Mouse (Mus musculus) testis, adult 2 months (tissue): Measurements from ENCODE around the gene Nmt1. TPM values are rescaled to one million over a fixed set of nuclear protein-coding genes. Genes with fewer than 3 reads are reported as not detected.

Experiments
- H3K27ac ChIP-seq: fragments of 200-500 bp; 2 replicates; pipeline ENCODE4 v1.5.1; 2012; ENCODE audit warnings: low read depth, low read length; ENCODE audit not compliant: control insufficient read depth, insufficient read depth
- H3K27me3 ChIP-seq: fragments of 200-500 bp; 2 replicates; pipeline ENCODE4 v1.6.1; 2012; ENCODE audit warnings: mild to moderate bottlenecking, low read length, moderate library complexity; ENCODE audit not compliant: control insufficient read depth, insufficient read depth
- H3K36me3 ChIP-seq: fragments of 200-500 bp; 2 replicates; pipeline ENCODE4 v1.6.1; 2012; ENCODE audit warnings: mild to moderate bottlenecking, low read length; ENCODE audit not compliant: control insufficient read depth, insufficient read depth
- H3K4me1 ChIP-seq: fragments of 200-500 bp; 2 replicates; pipeline ENCODE4 v1.6.1; 2012; ENCODE audit warnings: low read length; ENCODE audit not compliant: control insufficient read depth, insufficient read depth
- H3K4me3 ChIP-seq: fragments of 200-500 bp; 2 replicates; pipeline ENCODE4 v1.5.1; 2012; ENCODE audit warnings: low read depth, mild to moderate bottlenecking, low read length, moderate library complexity, mixed read lengths; ENCODE audit not compliant: control insufficient read depth
- CTCF ChIP-seq: fragments of 200-500 bp; IDR thresholded peaks from 2 replicates; pipeline ENCODE4 v1.5.1; 2012; ENCODE audit warnings: low read depth, mild to moderate bottlenecking, inconsistent platforms, low read length, moderate library complexity; ENCODE audit not compliant: control insufficient read depth, insufficient read depth, insufficient replicate concordance
- POLR2A ChIP-seq: fragments of 200-500 bp; IDR thresholded peaks from 2 replicates; pipeline ENCODE4 v1.6.1; 2012; ENCODE audit warnings: low read depth, mild to moderate bottlenecking, inconsistent platforms, low read length, moderate library complexity; ENCODE audit not compliant: control insufficient read depth
- polyA plus RNA-seq: library from polyadenylated mRNA; depleted of rRNA; stranded (reverse); fragments of >200 nt; gene quantifications from 2 replicates; pipeline ENCODE4 v1.2.3, GENCODE M21; 2012

Nmt1 gene
- polyA plus RNA-seq, 1 experiment = 97.3 TPM

DNA sequence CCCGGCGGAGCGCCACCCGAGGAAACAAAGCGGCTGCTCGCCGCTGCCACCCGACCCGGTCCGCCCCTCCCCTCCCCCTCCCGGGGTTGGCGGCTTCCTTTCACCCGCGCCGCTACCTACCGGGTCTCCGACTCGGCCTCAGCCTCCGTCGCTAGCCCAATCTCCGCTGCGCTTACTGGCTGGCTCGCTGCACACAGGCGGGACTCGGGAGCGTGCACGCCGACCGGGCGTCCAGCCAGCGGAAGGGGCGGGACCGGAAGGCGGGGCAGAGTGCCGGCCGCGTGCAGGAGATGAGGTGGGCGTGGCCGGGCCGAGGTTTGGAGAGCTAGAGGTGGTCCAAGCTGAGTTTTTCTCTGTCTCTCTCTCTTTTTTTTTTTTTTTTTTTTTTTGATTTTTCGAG lies 11.1 kb upstream of the Nmt1 start:
- Histone ChIP-seq H3K4me1 (peaks cover 9% of the 10 kb centered on the region), H3K36me3 (no peaks in the 10 kb centered on the region), H3K4me3 (peak overlapping the region; percentile 86), H3K27me3 (no peaks in the 10 kb centered on the region), H3K27ac (peak overlapping the region; percentile 55)
- TF ChIP-seq POLR2A (peak; percentile 56), CTCF (no peak)

DNA sequence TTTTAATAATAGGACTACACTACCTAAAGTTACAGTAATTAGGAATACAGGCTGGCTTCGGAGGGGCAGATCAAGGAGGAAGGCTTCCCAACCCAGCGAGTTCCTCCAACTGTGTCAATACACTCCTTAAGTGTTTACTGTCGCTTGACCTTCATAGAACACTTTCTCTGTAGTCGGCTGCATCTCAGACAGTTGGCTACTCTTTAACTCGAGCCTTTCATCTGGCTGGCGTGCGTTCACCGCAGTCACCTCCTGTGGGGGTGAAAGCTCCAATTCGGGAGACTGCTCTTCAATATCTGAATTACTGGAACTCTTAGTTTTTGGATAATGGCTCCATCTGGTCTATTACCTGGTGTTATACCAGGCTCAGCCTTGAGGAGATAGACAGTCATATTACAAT lies 10.3 kb upstream of the Nmt1 start:
- H3K36me3 ChIP-seq = no peaks in the 10 kb centered on the region
- no peak for TF ChIP-seq POLR2A
- no peak for TF ChIP-seq CTCF
- H3K4me1 ChIP-seq = peaks cover 9% of the 10 kb centered on the region
- no peak overlapping the region for H3K27ac ChIP-seq
- H3K4me3 ChIP-seq = no peak overlapping the region
- no peaks in the 10 kb centered on the region for H3K27me3 ChIP-seq

DNA sequence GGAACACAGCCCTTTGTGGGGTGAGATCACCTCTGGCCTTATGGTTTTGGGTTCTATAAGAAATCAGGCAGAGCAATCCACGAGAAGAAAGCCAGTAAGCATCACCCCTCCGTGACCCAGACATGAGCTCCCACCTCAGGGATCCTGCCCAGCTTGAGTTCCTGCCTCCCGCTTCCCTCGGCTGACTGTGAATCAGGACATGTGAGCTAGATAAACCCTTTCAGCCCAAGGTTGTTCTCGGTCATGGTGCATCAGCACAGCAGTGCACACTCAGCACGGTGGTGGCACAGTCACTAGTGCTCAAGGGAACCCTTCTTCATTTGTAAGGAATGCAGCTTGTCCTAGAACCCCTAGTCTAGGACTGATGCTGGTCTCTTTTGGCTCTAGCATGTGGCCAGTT lies 9.1 kb upstream of the Nmt1 start:
- Histone ChIP-seq H3K4me1 (peaks cover 9% of the 10 kb centered on the region), H3K36me3 (no peaks in the 10 kb centered on the region), H3K27me3 (no peaks in the 10 kb centered on the region), H3K27ac (no peak overlapping the region), H3K4me3 (no peak overlapping the region)
- TF ChIP-seq POLR2A (no peak), CTCF (no peak)

DNA sequence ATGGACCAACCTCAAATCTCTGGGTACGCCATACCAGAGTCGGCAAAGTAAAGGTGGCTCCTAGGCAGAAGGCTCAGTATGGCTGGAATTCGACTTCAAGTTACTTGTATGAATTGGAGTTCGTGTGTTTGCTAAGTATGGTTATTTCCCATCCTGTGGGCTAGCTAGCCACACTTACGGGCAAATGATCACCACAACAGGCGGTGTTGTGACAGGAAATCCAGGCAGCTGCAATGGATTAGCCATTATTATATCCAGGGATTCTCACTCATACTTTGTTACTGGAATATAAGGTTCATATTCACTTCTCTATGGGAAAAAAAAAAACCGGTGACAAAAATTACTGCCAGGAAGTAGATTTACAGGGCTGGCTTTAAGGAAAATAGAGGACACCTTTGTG lies 8.7 kb upstream of the Nmt1 start:
- Histone ChIP-seq H3K36me3 (no peaks in the 10 kb centered on the region), H3K27me3 (no peaks in the 10 kb centered on the region), H3K4me1 (peaks cover 9% of the 10 kb centered on the region), H3K27ac (no peak overlapping the region), H3K4me3 (no peak overlapping the region)
- no peak for TF ChIP-seq POLR2A
- no peak for TF ChIP-seq CTCF

DNA sequence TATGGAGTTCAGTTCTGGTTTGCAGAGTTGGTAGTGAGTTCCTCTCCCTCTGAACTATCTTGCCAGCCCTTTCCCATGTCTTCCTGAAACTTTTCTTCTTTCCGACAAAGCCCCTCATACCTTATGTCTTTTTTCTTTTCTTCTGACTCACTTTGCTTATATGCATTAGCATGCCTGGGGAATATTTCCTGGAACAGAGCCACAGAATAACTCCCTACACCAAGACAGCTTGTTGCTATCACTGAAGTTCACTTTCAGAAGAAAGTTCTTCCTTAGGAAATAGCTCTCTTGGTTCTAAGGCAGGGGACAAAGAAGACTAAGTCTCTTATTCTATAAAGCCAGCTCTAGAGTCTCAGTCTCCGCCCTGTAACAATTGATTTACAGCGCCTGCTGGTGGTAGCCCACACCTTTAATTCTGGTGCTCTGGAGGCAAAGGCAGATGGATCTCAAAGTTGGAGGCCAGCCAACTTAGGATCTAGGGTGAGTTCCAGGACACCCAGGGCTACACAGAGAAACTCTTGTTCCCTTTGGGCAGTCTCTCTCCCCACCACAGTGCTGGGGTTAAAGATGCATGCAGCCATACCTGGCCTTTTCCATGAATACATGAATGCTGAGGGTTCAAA lies 7.2 kb upstream of the Nmt1 start:
- Histone ChIP-seq H3K27ac (no peak overlapping the region), H3K4me3 (no peak overlapping the region), H3K4me1 (peaks cover 6% of the 10 kb centered on the region), H3K27me3 (no peaks in the 10 kb centered on the region), H3K36me3 (peaks cover 3% of the 10 kb centered on the region; the same call in 1 of the 2 replicates)
- no peak for TF ChIP-seq CTCF
- no peak for TF ChIP-seq POLR2A

DNA sequence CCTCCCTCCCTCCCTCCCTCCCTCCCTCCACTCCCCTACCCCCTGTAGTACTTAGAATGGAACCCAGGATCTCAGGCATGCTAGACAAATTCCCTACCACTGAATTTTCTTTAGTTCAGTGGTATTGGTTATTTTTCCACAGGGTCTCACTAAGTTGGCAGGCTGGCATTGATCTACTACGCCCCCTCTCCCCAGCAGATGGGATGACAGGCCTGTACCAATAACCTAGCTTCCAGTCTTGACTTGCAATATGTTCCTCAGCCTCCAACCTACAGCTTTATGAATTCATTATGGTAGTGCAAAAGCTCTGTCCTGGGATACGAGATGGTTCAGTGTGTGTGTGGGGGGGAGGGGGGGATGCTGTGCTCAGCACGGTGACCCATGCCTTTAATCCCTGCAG lies 4.0 kb upstream of the Nmt1 start:
- Histone ChIP-seq H3K27me3 (no peaks in the 10 kb centered on the region), H3K4me3 (no peak overlapping the region), H3K36me3 (peaks cover 3% of the 10 kb centered on the region; the same call in 1 of the 2 replicates), H3K27ac (no peak overlapping the region), H3K4me1 (no peaks in the 10 kb centered on the region; the same call in 1 of the 2 replicates)
- TF ChIP-seq CTCF = no peak
- no peak for TF ChIP-seq POLR2A

DNA sequence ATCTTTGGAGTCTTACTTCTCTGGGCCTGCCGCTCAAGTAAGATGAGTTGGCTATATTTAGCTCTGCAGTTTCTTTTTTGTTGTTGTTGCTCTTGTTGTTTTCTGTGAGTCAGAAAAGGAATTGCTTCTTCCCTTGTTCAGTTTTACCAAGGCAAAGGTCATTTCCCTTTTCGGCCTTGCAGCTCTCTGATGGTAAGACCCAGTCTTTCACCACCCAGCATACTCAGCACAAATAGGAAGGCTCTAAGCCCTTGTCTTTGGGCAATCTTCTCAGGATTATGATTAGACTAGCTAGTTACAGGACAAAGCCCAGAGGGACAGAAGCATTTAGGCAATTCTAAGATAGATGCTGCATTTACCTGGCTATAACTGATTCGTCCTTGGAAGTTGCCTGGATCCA lies 1.1 kb upstream of the Nmt1 start:
- Histone ChIP-seq H3K4me3 (no peak overlapping the region; the same call in 1 of the 2 replicates), H3K4me1 (no peaks in the 10 kb centered on the region; the same call in 1 of the 2 replicates), H3K27me3 (no peaks in the 10 kb centered on the region), H3K36me3 (peaks cover 3% of the 10 kb centered on the region; the same call in 1 of the 2 replicates), H3K27ac (no peak overlapping the region)
- TF ChIP-seq CTCF (no peak), POLR2A (no peak)
